Mouse (Mus musculus) cerebellum, adult 2 months (tissue): ENCODE results near the gene Acox3. TPM values are rescaled to one million over a fixed set of nuclear protein-coding genes. Genes with fewer than 3 reads are reported as not detected.

Source experiments
- DNase-seq, 2 experiments: peaks; one replicate each; pipeline ENCODE4 v3.0.0; 2021
- H3K27ac ChIP-seq: fragments of 200-500 bp; 2 replicates; pipeline ENCODE4 v1.5.1; 2012; ENCODE audit warnings: low read length, control low read depth, inconsistent platforms; ENCODE audit not compliant: insufficient read depth
- H3K27me3 ChIP-seq: fragments of 200-500 bp; 2 replicates; pipeline ENCODE4 v1.6.1; 2012; ENCODE audit warnings: inconsistent platforms, mild to moderate bottlenecking, low read length, moderate library complexity; ENCODE audit not compliant: control insufficient read depth, insufficient read depth
- H3K4me1 ChIP-seq: fragments of 200-500 bp; 2 replicates; pipeline ENCODE4 v1.6.1; 2011; ENCODE audit warnings: low read length; ENCODE audit not compliant: control insufficient read depth, insufficient read depth
- H3K4me3 ChIP-seq: fragments of 200-500 bp; replicated peaks from 2 replicates; pipeline ENCODE3; 2011; ENCODE audit warnings: mild to moderate bottlenecking, low read depth, low read length, control low read depth; ENCODE audit not compliant: insufficient read depth
- CTCF ChIP-seq: fragments of 200-500 bp; IDR thresholded peaks from 2 replicates; pipeline ENCODE4 v1.5.1; 2011; ENCODE audit warnings: low read depth, mild to moderate bottlenecking, control low read depth, low read length, moderate library complexity, borderline replicate concordance; ENCODE audit not compliant: insufficient read depth
- POLR2A ChIP-seq: fragments of 200-500 bp; IDR thresholded peaks from 2 replicates; pipeline ENCODE4 v1.6.1; 2011; ENCODE audit warnings: low read length, control low read depth, borderline replicate concordance; ENCODE audit not compliant: insufficient read depth
- WGBS: fragments of 180-500 bp; shearing (Covaris S2); methylation state at CpG from one replicate; pipeline ENCODE4 v1.1.7; 2018; 5-methylcytosine and 5-hydroxymethylcytosine counted together
- polyA plus RNA-seq: library from polyadenylated mRNA; depleted of rRNA; stranded (reverse); fragments of >200 nt; gene quantifications from 2 replicates; pipeline ENCODE4 v1.2.3, GENCODE M21; 2012

Acox3 gene
- polyA plus RNA-seq, 1 experiment: 33.7 TPM

GRCm38 (mm10) chr5:35632841-35633240 lies 50.0 kb downstream of the Acox3 start:
- no peak for DNase-seq
- Histone ChIP-seq H3K27me3 (no peaks in the 10 kb centered on the region), H3K27ac (no peak overlapping the region), H3K4me1 (no peaks in the 10 kb centered on the region), H3K4me3 (no peak overlapping the region)
- 27% methylated on average over 6 of the region's 6 CpGs for WGBS
- TF ChIP-seq CTCF (no peak), POLR2A (no peak)

- 64% methylated on average over 2 of the region's 2 CpGs for WGBS
- H3K4me1 ChIP-seq: no peaks in the 10 kb centered on the region
- no peak for DNase-seq
- no peaks in the 10 kb centered on the region for H3K27me3 ChIP-seq
- TF ChIP-seq CTCF (no peak), POLR2A (no peak)
- no peak overlapping the region for H3K27ac ChIP-seq
- H3K4me3 ChIP-seq: no peak overlapping the region
These were observed 53.2 kb downstream of the Acox3 start for GRCm38 (mm10) chr5:35636016-35636415.

GRCm38 (mm10) chr5:35641961-35642584 lies 59.2 kb downstream of the Acox3 start:
- no peak for TF ChIP-seq CTCF
- TF ChIP-seq POLR2A: no peak
- Histone ChIP-seq H3K4me3 (no peak overlapping the region), H3K27ac (no peak overlapping the region), H3K4me1 (no peaks in the 10 kb centered on the region; the same call in 1 of the 2 replicates), H3K27me3 (no peaks in the 10 kb centered on the region)
- WGBS: 48% methylated on average over 10 of the region's 10 CpGs
- DNase-seq: no peak

GRCm38 (mm10) chr5:35643401-35644048 lies 60.7 kb downstream of the Acox3 start:
- DNase-seq: no peak
- 81% methylated on average over 9 of the region's 9 CpGs for WGBS
- no peaks in the 10 kb centered on the region; the same call in 1 of the 2 replicates for H3K4me1 ChIP-seq
- H3K4me3 ChIP-seq: no peak overlapping the region
- H3K27me3 ChIP-seq: no peaks in the 10 kb centered on the region
- TF ChIP-seq CTCF: no peak
- no peak overlapping the region for H3K27ac ChIP-seq

GRCm38 (mm10) chr5:35644082-35644481 lies 61.2 kb downstream of the Acox3 start:
- no peaks in the 10 kb centered on the region for H3K27me3 ChIP-seq
- 41% methylated on average over 4 of the region's 4 CpGs for WGBS
- H3K4me1 ChIP-seq: no peaks in the 10 kb centered on the region; the same call in 1 of the 2 replicates
- no peak overlapping the region for H3K27ac ChIP-seq
- H3K4me3 ChIP-seq: no peak overlapping the region
- TF ChIP-seq CTCF: no peak
- TF ChIP-seq POLR2A: no peak
- no peak for DNase-seq

GRCm38 (mm10) chr5:35645938-35646493 lies 63.2 kb downstream of the Acox3 start:
- no peaks in the 10 kb centered on the region for H3K27me3 ChIP-seq
- 29% methylated on average over 6 of the region's 6 CpGs for WGBS
- TF ChIP-seq POLR2A: no peak
- DNase-seq: no peak
- H3K4me3 ChIP-seq: no peak overlapping the region
- H3K4me1 ChIP-seq: no peaks in the 10 kb centered on the region; the same call in 1 of the 2 replicates
- H3K27ac ChIP-seq: no peak overlapping the region

GRCm38 (mm10) chr5:35646927-35647326 lies 64.1 kb downstream of the Acox3 start:
- TF ChIP-seq CTCF (no peak), POLR2A (no peak)
- WGBS: 93% methylated on average over 1 of the region's 1 CpGs
- H3K27me3 ChIP-seq: no peaks in the 10 kb centered on the region
- H3K4me1 ChIP-seq: no peaks in the 10 kb centered on the region; the same call in 1 of the 2 replicates
- no peak for DNase-seq
- no peak overlapping the region for H3K4me3 ChIP-seq
- no peak overlapping the region for H3K27ac ChIP-seq

GRCm38 (mm10) chr5:35647562-35647961 lies 64.7 kb downstream of the Acox3 start:
- Histone ChIP-seq H3K4me3 (no peak overlapping the region), H3K27me3 (no peaks in the 10 kb centered on the region), H3K4me1 (no peaks in the 10 kb centered on the region; the same call in 1 of the 2 replicates), H3K27ac (no peak overlapping the region)
- no peak for DNase-seq
- TF ChIP-seq POLR2A (no peak), CTCF (no peak)
- WGBS: 73% methylated on average over 4 of the region's 4 CpGs
